Mouse (Mus musculus) liver, embryonic 12.5 days (tissue): ENCODE measurements around the gene Chka. TPM values are rescaled to one million over a fixed set of nuclear protein-coding genes. Genes with fewer than 3 reads are reported as not detected.

Experiments
- ATAC-seq: fragments of 200-750 bp; cut with Nextera tagmentation; 2 replicates; pipeline ENCODE4 v1.8.0; 2017; ENCODE audit warnings: moderate number of reproducible peaks, mild to moderate bottlenecking, moderate library complexity
- H3K27ac ChIP-seq: fragments of 300-500 bp; sonication (generic); 2 replicates; pipeline ENCODE4 v1.5.1; 2016; ENCODE audit warnings: mild to moderate bottlenecking
- H3K27me3 ChIP-seq: fragments of 300-500 bp; sonication (generic); replicated peaks from 2 replicates; pipeline ENCODE4 v1.6.1; 2016; ENCODE audit warnings: mild to moderate bottlenecking, moderate library complexity
- H3K36me3 ChIP-seq: fragments of 300-500 bp; sonication (generic); 2 replicates; pipeline ENCODE4 v1.6.1; 2016; ENCODE audit warnings: mild to moderate bottlenecking, moderate library complexity
- H3K4me1 ChIP-seq: fragments of 300-500 bp; sonication (generic); 2 replicates; pipeline ENCODE4 v1.6.1; 2016
- H3K4me2 ChIP-seq: fragments of 300-500 bp; sonication (generic); 2 replicates; pipeline ENCODE4 v1.6.1; 2016; ENCODE audit warnings: mild to moderate bottlenecking, moderate library complexity
- H3K4me3 ChIP-seq: fragments of 300-500 bp; sonication (generic); 2 replicates; pipeline ENCODE4 v1.5.1; 2016; ENCODE audit warnings: mild to moderate bottlenecking, moderate library complexity
- H3K9ac ChIP-seq: fragments of 300-500 bp; sonication (generic); 2 replicates; pipeline ENCODE4 v1.6.1; 2016; ENCODE audit warnings: mild to moderate bottlenecking, moderate library complexity
- H3K9me3 ChIP-seq: fragments of 300-500 bp; sonication (generic); replicated peaks from 2 replicates; pipeline ENCODE4 v1.6.1; 2016; ENCODE audit warnings: mild to moderate bottlenecking, moderate library complexity
- WGBS: fragments of 180-500 bp; shearing (Covaris S2); methylation state at CpG from one replicate; pipeline ENCODE4 v1.1.7; 2016; ENCODE audit not compliant: insufficient replicate concordance; 5-methylcytosine and 5-hydroxymethylcytosine counted together
- polyA plus RNA-seq: library from polyadenylated mRNA; unstranded; fragments of >200 nt; fragmentation: Nextera tagmentation; extraction: Ambion mirVana; gene quantifications from 2 replicates; pipeline ENCODE4 v1.2.1, GENCODE M21; 2016

Gene Chka
- polyA plus RNA-seq, 1 experiment from 2014 or later, result 26.7 TPM

DNA sequence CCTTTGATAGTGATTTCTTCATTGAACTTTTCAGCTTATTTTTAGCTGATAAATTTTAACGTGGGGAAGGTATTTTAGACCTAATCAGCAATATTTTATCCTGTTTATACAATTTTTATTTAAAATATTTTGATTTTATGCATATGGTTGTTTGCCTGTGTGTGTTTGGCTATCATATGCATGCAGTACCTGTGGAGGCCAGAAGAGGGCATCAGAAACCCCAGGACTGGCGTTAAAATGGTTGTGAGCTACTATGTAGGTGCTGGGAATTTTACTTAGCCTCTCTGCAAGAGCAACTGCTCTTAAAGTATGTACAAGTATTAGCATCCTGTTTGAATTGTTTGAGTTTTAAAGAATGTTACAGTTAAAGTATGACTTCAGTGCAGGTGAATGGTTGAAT, 13.4 kb downstream of the Chka start:
- H3K4me2 ChIP-seq, result no peak overlapping the region
- no peaks in the 10 kb centered on the region for H3K27me3 ChIP-seq
- H3K27ac ChIP-seq, result no peak overlapping the region
- H3K36me3 ChIP-seq, result peaks cover 26% of the 10 kb centered on the region
- H3K4me3 ChIP-seq, result no peak overlapping the region
- H3K9me3 ChIP-seq, result peaks cover 2% of the 10 kb centered on the region; the same call in 1 of the 2 replicates
- peaks cover 20% of the 10 kb centered on the region for H3K4me1 ChIP-seq
- WGBS, result 68% methylated on average over 2 of the region's 2 CpGs
- ATAC-seq, result no peak
- H3K9ac ChIP-seq, result no peak overlapping the region

DNA sequence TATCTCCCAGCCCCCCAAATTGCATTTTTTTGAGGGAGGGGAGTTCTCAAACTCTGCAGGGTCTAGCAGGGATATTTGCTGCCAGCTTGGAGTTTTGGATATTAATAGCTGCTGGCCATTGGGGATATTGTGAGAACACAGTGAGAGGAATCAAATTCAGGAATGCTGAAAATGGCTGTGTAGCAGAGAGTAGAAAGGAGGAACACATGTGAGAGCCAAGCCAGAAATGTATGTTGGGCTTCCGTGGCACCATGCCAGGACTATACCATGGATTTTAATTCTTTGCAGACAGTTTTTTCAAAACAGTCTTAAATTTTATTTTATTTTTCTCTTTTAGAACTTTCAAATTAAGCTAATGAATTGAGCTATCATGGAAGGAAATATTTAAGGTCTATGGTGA, 16.7 kb downstream of the Chka start:
- H3K4me1 ChIP-seq, result 0 out of 2 replicates have a peak, but pooled peaks cover 2% of the 10 kb centered on the region
- no peak for ATAC-seq
- no peak overlapping the region for H3K4me2 ChIP-seq
- H3K9me3 ChIP-seq, result peaks cover 2% of the 10 kb centered on the region; the same call in 1 of the 2 replicates
- H3K27me3 ChIP-seq, result no peaks in the 10 kb centered on the region
- no peak overlapping the region for H3K27ac ChIP-seq
- H3K9ac ChIP-seq, result no peak overlapping the region
- H3K36me3 ChIP-seq, result peaks cover 29% of the 10 kb centered on the region
- H3K4me3 ChIP-seq, result no peak overlapping the region
- WGBS, result 77% methylated on average over 1 of the region's 1 CpGs

DNA sequence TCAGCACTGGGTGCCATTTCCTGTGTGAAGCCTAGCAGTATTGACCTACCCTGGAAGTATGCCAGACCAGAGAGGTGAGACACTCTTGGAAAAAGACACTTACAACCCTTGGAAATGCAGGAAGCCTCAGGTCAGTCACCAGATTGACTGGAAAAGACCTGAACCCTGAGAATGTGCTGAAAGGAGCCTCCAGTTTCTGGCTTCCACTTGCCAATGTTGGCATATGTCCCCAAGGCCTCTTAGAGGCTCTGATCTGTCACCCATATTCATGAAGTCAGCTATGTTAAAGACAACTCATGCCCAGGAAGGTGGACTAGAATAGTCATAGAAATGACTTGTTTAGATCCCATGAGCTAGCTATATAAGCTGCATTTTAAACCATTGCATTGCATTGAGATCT, 19.9 kb downstream of the Chka start:
- Histone ChIP-seq H3K4me1 (no peaks in the 10 kb centered on the region; the same call in 1 of the 2 replicates), H3K9ac (no peak overlapping the region), H3K4me3 (no peak overlapping the region), H3K36me3 (peaks cover 18% of the 10 kb centered on the region), H3K4me2 (no peak overlapping the region), H3K27ac (no peak overlapping the region), H3K27me3 (no peaks in the 10 kb centered on the region), H3K9me3 (no peaks in the 10 kb centered on the region)
- no peak for ATAC-seq

DNA sequence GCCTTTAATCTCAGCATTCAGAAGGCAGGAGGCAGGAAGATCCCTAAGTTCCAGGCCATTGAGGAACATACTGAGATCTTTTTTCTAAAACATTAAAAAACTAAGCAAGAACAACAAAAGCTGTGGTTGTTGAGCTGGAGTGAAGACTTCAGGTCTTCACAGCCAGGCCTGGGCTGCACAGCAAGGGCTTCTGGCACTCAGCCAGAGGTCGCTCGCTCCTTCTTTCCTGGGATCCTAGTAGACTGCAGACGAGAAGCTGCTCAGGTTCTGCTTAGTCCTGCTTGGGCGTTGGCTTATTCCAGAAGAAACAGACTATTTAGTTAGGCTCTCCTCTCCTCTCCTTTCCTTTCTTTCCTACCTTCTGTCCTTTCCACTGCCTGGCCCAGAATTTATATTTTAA, 20.8 kb downstream of the Chka start:
- Histone ChIP-seq H3K27me3 (no peaks in the 10 kb centered on the region), H3K36me3 (peaks cover 20% of the 10 kb centered on the region), H3K27ac (no peak overlapping the region), H3K4me2 (no peak overlapping the region), H3K4me3 (no peak overlapping the region), H3K9ac (no peak overlapping the region), H3K9me3 (no peaks in the 10 kb centered on the region), H3K4me1 (no peaks in the 10 kb centered on the region; the same call in 1 of the 2 replicates)
- WGBS, result 67% methylated on average over 4 of the region's 4 CpGs
- ATAC-seq, result no peak

DNA sequence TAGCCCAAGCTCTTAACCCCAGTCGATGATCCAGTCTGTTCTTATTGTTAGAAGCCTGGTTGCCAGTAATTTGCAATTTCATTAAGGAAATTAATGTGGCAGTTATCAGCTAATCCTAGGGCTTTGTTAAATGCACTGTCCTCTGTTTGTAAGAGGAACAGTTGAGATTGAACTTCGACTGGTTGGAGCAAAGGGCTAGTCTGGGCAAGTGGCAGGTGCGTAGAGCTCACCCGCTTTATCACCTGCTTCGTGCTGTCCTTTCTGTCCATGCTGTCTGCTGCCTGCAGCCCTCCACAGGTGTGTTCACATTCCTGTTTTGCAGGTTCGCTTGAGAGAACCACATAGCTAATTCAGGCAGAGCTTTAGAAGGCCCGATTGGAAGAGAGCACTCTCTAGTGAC, 23.5 kb downstream of the Chka start:
- no peak overlapping the region for H3K4me2 ChIP-seq
- H3K9me3 ChIP-seq, result no peaks in the 10 kb centered on the region
- H3K27me3 ChIP-seq, result no peaks in the 10 kb centered on the region
- 73% methylated on average over 7 of the region's 7 CpGs for WGBS
- ATAC-seq, result no peak
- H3K27ac ChIP-seq, result no peak overlapping the region
- H3K4me1 ChIP-seq, result peaks cover 2% of the 10 kb centered on the region; the same call in 1 of the 2 replicates
- H3K4me3 ChIP-seq, result no peak overlapping the region
- H3K9ac ChIP-seq, result no peak overlapping the region
- H3K36me3 ChIP-seq, result peaks cover 23% of the 10 kb centered on the region

DNA sequence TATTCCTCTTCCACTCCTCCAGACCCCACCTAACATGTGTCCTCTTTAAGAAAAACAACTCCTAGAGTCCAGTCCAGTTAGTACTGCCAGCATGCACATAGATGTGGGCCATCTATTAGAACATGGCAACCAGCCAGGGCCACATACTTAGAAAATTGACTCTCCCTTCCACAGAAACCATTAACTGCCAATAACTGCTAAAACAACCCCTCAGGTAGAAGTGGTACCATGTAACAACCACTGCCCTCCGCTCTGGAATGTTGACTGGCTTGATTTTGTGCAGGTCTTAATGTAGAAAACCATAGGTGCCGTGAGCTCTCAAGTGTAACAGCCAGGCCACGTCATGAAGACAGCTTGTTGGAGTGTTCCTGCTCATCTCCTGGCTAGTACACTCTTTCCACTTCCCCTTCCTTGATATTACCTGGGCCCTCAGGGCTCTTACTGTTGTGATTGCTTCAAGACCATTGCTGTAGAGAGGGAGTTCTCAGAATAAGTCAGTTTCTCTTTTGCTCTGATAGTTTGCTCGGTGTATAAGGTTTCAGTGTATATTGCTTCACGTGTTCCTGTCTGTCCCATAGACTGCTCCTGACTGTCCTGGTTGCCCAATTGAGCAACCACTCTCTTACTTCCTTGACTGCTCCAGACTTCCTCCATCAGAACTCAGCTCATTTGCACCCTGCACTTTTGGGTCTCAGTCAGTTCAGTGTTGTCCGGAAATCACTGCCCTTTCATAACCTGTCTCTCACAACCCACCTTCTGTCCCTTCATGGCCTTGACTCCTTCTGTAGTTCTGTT, 28.7 kb downstream of the Chka start:
- H3K27ac ChIP-seq, result no peak overlapping the region
- H3K4me1 ChIP-seq, result peaks cover 14% of the 10 kb centered on the region; the same call in 1 of the 2 replicates
- H3K27me3 ChIP-seq, result no peaks in the 10 kb centered on the region
- no peak for ATAC-seq
- H3K9me3 ChIP-seq, result no peaks in the 10 kb centered on the region
- no peak overlapping the region for H3K4me2 ChIP-seq
- peaks cover 37% of the 10 kb centered on the region for H3K36me3 ChIP-seq
- 73% methylated on average over 6 of the region's 6 CpGs for WGBS
- no peak overlapping the region for H3K9ac ChIP-seq
- H3K4me3 ChIP-seq, result no peak overlapping the region

DNA sequence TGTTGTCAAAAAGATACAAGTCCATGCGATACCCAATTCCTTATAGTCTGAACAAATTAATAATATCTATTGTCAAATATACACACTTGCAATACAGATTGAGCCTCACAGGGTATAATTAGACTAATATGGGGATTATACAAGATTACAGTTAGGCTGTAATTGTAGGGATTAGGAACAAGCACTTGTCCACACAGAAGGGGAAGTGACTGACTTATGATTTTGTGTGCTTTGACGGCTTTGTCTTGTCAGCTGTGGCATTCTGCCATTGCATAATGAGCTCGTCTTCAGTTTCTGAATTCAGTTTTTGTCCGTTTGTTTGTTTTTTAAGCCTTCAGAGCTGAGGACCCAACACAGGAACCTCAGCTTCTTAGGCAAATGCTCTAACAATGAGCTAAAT, 30.6 kb downstream of the Chka start:
- ATAC-seq, result no peak
- Histone ChIP-seq H3K4me3 (no peak overlapping the region), H3K36me3 (peaks cover 40% of the 10 kb centered on the region), H3K27ac (no peak overlapping the region), H3K27me3 (no peaks in the 10 kb centered on the region), H3K9ac (no peak overlapping the region), H3K9me3 (no peaks in the 10 kb centered on the region), H3K4me2 (no peak overlapping the region), H3K4me1 (peaks cover 14% of the 10 kb centered on the region; the same call in 1 of the 2 replicates)
- WGBS, result 56% methylated on average over 4 of the region's 4 CpGs

DNA sequence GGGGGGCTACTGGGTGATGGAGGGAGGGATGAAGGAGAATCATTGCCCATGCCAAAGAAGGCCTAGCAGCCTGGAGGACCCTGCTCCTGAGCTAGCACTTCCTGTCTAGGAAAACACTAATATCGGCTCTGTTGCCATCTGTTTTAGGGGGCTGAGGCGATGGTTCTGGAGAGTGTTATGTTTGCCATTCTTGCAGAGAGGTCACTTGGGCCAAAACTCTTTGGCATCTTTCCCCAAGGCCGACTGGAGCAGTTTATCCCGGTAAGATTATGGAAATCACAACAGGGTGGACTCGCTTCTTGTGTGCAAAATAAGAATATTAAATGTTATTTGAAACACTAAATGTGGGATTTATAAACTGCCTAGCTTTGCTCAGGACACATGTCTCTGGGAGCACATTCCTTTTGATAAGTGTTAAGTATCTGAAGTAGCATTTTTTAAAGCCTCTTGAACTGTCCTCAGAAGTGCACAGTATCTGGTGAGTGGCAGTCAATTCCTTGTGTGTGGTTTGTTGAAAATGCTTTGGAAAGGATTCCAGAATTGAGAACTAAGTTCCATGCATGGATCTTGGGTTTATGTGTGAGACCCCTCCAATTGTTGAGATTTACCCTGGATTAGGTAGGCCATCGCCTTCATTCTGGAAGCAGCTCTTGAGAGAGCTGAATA, 32.9 kb downstream of the Chka start:
- no peak for ATAC-seq
- H3K36me3 ChIP-seq, result peaks cover 51% of the 10 kb centered on the region
- H3K4me1 ChIP-seq, result peaks cover 14% of the 10 kb centered on the region; the same call in 1 of the 2 replicates
- no peaks in the 10 kb centered on the region for H3K9me3 ChIP-seq
- no peaks in the 10 kb centered on the region for H3K27me3 ChIP-seq
- no peak overlapping the region for H3K4me2 ChIP-seq
- WGBS, result 74% methylated on average over 6 of the region's 6 CpGs
- H3K9ac ChIP-seq, result no peak overlapping the region
- no peak overlapping the region for H3K4me3 ChIP-seq
- H3K27ac ChIP-seq, result no peak overlapping the region

DNA sequence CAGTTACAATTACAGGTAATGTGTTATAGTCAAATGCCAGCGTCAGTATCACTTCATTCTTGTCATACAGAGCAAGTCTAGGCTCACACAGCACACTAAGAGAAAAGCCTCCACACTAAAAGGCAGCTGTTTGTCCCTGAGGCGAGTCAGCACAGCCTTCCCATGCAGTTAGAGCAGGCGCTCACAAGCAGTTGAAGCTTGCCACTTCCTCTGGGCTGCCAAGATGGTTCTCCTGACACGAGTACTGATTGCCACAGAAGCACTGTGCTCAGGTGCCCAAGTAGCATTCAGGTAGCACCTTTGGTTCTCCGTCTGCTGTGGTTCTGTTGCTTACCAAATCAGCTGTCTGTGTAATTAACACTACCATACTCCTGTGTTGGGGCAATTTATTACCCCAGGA, 37.5 kb downstream of the Chka start:
- H3K4me3 ChIP-seq, result no peak overlapping the region
- no peaks in the 10 kb centered on the region for H3K4me1 ChIP-seq
- no peak overlapping the region for H3K9ac ChIP-seq
- no peaks in the 10 kb centered on the region for H3K27me3 ChIP-seq
- H3K9me3 ChIP-seq, result no peaks in the 10 kb centered on the region
- no peak overlapping the region for H3K27ac ChIP-seq
- no peak for ATAC-seq
- H3K36me3 ChIP-seq, result peaks cover 87% of the 10 kb centered on the region
- WGBS, result 77% methylated on average over 5 of the region's 5 CpGs
- no peak overlapping the region for H3K4me2 ChIP-seq

DNA sequence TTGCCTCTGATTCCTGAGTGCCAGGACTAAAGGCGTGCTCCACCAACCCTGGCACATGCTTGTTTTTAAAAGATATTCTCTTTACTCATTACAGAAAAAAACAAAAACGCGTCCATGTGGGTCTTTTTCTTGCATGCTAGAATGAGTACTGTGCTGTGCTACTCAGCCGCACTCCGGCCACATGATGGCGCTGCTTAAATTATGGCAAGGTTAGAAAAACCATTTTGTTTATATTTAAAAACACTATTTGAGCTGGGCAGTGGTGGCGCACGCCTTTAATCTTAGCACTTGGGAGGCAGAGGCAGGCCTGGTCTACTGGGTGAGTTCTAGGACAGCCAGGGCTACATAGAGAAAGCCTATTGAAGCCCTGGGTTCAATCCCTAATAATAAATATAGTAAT, 38.6 kb downstream of the Chka start:
- no peak for ATAC-seq
- Histone ChIP-seq H3K9me3 (no peaks in the 10 kb centered on the region), H3K4me2 (no peak overlapping the region), H3K27me3 (no peaks in the 10 kb centered on the region), H3K36me3 (peaks cover 89% of the 10 kb centered on the region), H3K27ac (no peak overlapping the region), H3K4me1 (no peaks in the 10 kb centered on the region), H3K4me3 (no peak overlapping the region), H3K9ac (no peak overlapping the region)
- WGBS, result 74% methylated on average over 8 of the region's 8 CpGs

DNA sequence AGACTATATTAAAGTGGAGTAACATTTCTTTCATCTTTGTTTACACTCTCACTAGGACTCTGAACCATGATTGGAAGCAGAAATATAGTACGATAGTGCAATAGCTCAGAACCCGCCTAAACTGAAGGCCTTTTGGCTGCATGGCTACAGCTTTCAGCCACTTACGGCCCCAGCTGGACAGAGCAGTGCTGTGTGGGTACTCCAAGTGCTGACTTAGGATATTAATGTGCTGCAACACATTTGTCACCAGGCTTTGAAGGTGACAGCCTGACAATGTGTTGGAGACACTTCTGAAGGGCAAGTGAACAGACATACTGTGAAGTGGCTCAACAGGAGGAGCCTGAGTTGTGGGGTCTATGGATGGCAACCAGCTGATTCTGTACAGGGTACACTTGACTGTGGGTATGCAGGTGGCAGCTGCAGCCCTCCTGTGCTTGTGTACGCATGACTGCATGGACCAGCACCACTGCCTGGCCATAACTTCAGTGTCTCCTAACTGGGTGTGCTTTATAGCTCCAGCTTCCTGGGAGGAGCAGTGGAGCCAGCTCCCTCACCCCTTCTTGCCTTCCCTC, 42.1 kb downstream of the Chka start:
- 84% methylated on average over 4 of the region's 4 CpGs for WGBS
- H3K4me2 ChIP-seq, result no peak overlapping the region
- H3K9ac ChIP-seq, result no peak overlapping the region
- peaks cover 97% of the 10 kb centered on the region for H3K36me3 ChIP-seq
- no peaks in the 10 kb centered on the region for H3K27me3 ChIP-seq
- no peaks in the 10 kb centered on the region for H3K9me3 ChIP-seq
- no peaks in the 10 kb centered on the region for H3K4me1 ChIP-seq
- no peak for ATAC-seq
- H3K27ac ChIP-seq, result no peak overlapping the region
- no peak overlapping the region for H3K4me3 ChIP-seq

DNA sequence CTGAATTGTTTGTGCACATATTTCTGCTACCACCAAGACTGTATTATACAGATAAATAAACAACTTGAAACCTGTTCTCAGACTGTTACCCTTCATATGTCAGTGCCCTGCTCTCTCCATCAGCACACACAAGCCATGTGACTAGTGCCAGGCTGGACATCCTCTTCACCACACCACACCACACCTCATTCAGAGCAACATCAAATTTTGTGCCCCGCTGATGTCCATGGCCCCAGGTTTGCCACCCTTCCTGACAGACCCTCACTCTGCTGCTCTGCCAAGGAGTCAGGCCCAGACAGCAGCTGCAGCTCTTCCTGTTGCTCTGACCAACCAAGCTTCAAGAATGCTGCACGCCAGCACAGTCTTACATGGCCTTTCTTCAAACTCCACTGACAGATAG, 42.7 kb downstream of the Chka start:
- no peak overlapping the region for H3K27ac ChIP-seq
- no peaks in the 10 kb centered on the region for H3K27me3 ChIP-seq
- H3K9me3 ChIP-seq, result no peaks in the 10 kb centered on the region
- H3K9ac ChIP-seq, result no peak overlapping the region
- H3K4me2 ChIP-seq, result no peak overlapping the region
- 84% methylated on average over 2 of the region's 2 CpGs for WGBS
- H3K36me3 ChIP-seq, result peaks cover 98% of the 10 kb centered on the region
- no peak for ATAC-seq
- H3K4me3 ChIP-seq, result no peak overlapping the region
- H3K4me1 ChIP-seq, result no peaks in the 10 kb centered on the region
